Mouse (Mus musculus): ENCODE measurements at regions not wholly inside any gene's neighbourhood (a gene's known extent, or its start where the extent isn't known, plus 50 kb on each side); places are given as distances from the start of the nearest gene placed in this dataset.

DNA sequence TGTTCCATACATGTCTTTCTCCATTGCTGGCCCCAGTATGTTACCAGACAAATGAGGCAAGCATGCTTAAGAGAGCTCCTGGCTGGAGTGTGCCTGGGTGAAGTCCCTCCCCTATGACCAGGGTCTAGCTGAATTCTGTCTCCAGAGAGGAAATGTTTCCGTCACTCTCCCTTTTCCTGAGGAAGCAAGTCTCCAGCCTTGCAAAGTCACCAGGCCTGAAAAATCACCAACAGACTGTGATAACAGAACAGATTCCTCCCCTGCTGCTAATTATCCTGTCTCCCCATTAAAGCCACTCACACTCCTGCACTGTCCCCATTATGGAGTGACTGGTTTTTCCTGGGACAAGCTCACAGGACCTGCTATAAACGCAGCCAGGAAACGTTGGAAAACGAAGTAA is 303.2 kb upstream of the Jag1 start:
- no peak for DNase-seq (ENCODE audit: low spot score)

DNA sequence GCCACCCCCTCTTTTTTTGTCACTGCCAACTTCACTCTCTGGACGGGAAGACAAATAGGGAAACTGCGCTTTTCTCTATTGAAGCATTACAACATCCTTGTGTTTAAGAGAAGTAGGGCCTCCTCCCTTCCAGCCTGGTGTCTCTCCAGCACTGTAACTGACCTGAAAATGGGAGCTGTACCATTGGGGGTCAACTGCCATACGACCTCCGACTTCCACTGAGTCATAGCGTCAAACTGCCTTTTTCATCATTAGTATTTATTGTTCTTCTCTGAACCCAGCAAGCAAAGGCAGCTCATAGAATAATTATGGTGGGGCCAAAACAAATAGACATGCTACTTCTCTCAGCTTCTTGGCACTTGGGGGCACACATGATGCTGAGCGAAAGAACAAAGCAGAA is 301.2 kb upstream of the Jag1 start:
- DNase-seq (ENCODE audit: low spot score) = no peak

DNA sequence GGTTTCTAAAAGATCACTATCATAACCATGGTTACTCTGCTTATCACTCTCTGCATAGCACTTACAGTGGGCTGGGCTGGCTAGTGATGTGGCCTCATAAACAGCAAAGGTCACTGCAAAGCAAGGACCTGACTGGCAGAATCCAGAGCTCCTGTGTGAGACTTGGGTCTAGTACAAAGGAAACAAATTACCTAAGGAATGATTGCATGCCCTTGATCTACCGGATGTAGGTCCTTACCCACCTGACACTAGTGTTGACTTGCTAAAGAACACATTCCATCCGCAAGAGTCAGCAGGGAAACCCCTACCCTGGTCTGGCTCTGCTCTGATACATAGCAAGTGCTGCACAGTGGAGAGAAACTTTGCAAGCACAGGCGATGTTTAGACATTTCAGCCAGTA is 297.0 kb upstream of the Jag1 start:
- no peak for DNase-seq (ENCODE audit: low spot score)

DNA sequence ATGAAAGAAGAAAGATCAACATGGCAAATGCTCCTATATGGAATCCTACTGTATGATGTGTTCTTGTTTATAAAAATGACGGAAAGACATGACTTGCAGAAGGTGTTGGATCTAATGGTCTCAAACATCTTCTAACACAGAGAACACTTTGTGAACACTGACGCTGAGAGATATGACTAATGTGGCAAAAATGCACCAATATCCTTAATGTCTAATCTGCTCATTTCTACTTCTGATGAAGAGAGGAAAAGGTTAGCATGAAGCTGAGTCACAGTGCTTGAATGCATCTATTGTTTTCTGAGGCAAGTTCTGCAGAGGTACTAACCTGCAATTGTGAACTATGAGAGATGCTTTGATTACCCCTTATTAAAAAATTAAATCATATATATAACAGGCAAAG is 293.2 kb upstream of the Jag1 start:
- DNase-seq (ENCODE audit: low spot score) = no peak

DNA sequence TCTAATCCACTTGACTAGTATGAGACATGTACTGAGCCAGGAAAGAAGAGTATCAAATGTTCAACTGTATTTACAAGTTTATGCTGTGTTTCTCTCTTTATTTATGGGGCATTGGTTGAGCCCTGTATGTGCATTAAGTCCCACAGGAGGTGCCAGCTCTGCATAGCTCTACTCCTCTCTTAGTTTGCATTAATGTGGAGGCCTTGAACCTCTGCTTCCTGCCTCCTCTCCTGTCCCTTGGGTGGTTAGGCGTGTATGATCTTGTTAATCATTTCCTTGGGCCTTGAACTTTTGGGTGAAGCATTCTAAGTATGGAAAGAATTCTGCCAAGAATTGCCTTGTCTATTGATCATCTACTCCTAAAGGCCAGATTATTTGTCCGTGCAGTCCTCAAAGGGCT is 291.9 kb upstream of the Jag1 start:
- no peak for DNase-seq (ENCODE audit: low spot score)

DNA sequence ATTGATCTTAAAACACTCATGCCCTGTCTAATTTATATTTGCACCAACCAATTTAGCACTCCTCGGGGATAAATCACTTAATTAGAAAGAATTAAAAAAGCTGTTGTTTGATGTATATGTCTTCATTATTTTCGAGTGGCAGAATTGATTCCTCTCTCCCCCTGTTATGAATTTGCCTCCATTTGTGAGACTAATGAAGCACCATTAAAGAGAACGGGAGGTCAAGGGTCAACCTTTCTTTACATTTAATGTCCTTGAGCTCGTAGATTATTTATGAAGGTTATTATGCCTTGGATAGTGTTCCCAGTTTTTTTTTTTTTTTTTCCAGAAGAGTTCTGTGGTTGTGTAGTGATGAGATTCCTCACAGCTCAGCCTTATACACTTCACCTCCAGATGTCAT is 277.0 kb upstream of the Jag1 start:
- peak; percentile 55 for DNase-seq (ENCODE audit: low spot score)

DNA sequence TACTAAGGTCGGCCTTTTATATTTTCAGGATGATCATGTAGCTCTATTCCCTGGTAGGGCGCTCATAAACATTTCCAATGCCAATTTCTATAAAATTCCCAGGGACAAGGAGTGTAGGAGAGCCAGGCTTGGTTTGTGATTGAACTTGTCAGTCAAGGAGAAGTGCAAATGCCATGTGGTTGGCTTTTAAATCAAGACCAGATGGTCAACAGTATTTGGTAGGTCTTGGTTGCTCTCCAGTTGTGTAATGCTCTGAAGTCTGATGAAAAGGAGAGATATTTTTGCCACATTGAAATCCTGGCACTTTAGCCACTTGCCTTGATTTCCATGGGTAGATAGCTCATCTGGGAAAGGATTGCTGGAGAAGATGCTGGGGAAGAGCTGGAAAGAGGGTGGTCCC is 263.4 kb upstream of the Jag1 start:
- no peak for DNase-seq (ENCODE audit: low spot score)

DNA sequence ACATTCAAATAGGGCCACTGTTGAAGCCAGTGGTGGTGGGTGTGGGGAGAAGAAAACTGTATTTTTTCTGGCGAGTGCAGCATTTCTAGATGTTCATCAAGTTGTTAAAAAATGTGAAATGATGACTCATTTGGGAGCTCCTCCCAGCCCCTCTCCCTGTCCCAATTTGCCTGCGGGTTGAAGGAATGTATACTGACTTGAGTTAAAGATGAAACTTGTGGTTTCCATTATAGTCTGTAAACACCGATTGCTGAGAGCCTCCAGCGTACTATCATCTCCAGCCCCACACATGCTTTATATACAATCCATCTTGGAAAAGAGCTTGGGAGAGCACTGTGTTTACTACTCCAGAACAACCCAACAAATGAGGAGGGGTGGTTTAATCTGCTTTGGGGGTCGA is 258.9 kb upstream of the Jag1 start:
- DNase-seq (ENCODE audit: low spot score) = no peak

DNA sequence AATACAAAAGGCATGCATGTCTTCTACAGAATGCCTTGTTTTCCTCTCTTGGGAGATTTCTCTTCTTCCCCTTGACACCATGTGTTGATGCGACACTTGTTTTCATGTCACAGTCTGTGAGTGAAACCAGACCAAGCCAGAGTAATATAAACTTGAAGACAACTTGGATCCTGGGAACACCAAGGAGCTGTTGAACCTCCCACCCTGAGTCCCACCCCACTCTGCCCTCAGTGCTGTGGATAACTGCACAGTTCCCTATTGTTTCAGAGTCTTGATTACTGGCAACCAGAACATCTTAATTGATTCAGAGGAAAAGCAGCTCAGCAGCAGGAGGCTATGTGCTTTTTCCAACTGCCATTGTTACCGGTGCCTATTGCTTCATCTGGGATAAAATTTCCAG is 254.6 kb upstream of the Jag1 start:
- DNase-seq (ENCODE audit: low spot score) = no peak

DNA sequence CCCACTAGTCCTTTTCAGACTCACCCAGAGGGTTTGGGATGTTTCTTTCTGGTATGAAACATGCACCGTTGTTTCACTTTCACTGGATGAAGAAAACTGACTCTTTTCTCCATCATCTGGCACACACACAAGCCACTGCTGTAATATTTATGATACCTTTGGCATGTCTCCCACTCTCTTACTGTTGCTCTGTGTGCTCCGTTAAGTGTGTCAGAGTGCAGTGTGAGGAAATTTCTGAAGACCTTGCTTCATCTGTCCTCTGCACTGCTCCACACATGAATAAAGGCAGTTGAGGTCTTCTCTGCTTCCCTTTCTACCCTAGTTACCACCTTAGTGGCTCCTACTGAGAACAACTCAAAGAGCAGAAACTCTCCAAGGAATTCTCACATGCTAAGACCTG is 246.6 kb upstream of the Jag1 start:
- no peak for DNase-seq (ENCODE audit: low spot score)

DNA sequence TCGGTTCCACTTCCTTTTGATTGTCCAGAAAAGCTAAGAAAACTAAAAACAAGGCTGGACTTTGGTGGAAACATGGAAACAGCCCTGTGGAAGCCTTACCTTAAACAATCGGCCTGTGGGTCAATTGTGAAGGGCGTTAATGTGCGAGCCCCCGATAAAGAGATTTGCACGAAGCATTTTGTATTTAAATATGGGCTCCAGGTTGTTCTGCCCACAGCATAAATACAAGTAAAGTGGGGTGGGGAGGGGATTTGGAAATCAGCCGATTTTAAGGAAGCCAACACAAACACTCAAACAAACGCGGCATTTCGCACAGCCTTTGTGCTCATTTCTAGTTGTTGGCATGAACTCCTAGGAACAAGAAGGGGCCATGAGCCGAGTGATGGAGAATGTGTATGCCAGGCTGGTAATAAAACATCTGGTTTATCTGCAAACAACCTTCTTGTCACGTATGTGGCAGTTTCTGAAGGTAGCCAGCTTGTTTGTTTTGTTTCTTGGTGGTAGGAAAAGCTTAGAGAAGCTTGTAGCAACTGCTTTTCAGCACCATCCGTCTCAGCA is 240.8 kb upstream of the Jag1 start:
- no peak for DNase-seq (ENCODE audit: low spot score)

DNA sequence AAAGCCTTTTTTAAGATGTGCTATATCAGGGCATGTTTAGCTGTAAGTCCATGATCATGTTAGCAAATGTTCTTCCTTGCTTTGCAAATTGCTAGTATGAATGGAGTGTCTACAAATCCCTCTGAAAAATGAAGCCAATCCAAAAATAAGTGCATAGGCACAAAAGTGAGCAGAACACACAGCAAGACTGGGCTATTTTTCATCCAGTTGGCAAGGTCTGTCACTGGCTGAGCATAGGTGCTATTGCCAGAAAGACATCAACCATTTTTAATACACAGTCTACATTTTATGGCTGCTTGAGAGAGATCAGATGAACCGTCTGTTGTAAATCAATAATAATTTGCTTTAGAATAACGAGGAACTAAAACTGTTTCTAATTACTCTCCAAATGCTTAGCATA is 227.3 kb upstream of the Jag1 start:
- no peak for DNase-seq (ENCODE audit: low spot score)

DNA sequence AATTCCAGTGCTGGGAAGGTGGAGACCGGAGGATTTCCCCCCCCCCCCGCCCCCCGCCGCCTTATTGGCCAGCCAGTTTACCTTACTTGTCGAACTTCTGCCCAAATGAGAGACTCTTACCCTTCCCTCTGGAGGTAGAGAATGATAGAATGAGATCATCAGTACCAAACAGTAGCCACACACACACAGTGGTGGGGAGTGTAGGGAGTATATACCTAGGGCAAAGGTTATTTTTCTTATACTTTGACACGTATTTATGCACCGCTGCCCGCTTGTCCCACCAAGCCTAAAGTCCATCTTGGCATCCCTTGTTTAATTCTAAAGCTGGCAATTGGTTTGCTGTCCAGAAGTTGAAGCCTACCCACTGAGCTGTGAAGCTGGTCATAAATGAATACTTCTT is 213.6 kb upstream of the Jag1 start:
- DNase-seq (ENCODE audit: low spot score) = no peak

DNA sequence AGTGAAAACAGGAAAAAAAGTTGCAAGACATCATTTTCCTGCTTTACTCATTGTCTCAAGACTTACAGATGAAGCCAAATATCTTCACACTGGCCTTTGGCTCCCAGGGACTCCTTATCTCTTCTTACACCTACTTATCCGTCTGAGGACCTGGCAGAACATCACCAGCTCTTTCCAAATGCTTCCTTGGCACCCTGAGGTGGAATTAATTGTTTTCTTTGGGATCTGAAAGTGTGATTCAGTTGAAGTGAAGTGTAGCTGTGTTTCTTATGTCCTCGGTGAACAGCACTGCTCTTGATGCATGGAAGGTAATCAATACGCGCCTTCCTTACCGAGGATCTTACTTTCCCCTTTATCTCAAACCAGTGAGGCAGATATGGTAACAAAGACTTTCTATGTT is 207.0 kb upstream of the Jag1 start:
- no peak for DNase-seq (ENCODE audit: low spot score)

DNA sequence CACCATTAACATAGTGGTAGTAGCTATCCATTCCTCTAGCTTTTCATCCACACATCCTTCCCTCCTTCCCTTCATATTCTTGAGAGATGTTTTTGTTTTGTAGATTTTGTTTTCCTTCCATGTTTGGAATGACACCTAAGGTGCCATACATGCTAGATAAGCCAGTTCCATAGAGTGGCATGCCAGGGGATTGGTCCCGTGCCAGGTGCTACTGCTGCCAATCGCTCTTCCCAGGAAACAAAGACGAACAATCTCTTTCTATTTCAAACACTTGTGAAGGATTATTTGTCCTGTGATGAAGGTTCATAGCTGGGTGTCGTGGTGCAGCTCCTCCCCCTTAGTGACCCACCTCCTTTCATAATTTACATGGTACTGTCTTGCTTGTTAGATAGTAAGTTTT is 194.1 kb upstream of the Jag1 start:
- DNase-seq (ENCODE audit: low spot score) = no peak

DNA sequence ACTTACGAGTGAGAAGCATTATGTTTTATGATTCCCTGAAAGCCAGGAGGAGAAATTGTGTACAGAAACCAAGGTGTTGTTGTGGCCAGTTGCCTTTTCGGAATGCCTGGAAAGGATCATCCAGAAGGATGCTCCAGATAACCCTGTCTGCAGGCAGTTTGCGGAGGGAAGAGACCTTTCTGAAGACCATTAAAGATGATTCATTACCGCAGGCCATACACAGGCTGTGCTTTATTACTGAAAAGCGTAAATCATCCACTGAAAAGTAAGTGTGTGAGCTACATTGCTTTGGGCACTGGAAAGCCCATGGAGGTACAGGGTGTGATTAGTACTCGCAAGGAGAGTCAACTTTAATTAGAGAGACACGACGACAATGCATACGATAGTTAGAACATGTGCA is 191.7 kb upstream of the Jag1 start:
- DNase-seq (ENCODE audit: low spot score) = no peak

DNA sequence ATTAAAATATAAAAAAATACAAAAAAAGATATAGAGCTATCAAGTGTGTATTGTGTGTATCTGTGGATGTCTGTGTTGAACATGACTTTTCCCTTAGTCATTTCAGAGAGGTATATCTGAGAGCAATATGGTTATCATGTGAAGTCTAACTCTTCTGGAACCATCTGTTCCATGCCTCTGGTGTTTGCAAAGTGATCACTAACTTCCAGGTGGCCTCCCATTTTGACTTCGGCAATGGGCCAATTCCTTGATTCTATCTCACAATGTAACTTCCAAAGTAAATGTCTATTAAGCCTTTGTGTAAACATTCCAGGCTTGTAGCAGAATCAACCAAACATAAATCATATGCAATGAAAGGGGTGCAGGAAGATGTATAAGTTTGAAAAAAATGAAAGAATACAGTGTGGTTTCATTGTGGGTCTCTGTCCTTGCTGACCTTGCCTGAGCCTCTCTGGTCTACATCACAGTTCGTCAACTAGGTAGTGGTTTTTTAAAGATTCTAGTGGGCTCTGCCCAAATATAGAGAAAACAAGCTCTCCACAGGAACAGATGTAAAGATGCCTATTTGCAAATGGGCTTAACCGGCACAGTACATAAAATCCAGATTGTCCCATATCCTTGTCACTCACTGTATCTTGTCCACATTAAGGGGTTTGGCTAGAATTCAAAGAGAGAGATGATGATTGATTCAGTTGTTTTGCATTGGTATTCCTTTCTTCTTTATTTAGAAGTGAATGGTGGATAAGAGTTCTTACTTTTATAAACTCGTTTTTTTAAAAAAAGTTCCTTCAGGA is 185.2 kb upstream of the Jag1 start:
- DNase-seq (ENCODE audit: low spot score) = no peak

DNA sequence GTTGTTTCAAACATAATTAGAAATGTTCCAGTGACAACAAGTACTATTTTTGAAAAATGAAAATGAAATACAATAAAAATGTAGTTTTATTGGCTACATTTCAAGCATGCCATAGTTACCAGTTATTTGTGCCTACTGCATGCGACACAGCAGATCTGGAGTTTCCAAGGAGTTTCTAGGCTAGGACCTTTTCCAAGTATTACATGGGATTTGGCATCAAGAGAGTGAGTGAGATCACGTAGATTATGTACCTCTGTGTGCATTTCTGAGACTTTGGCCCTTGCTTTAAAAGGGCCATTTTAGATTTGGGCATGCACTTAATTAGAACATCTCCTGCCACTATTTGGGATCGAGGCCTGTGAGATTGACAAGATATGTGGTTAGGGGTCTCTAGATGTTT is 172.8 kb upstream of the Jag1 start:
- DNase-seq (ENCODE audit: low spot score) = no peak

DNA sequence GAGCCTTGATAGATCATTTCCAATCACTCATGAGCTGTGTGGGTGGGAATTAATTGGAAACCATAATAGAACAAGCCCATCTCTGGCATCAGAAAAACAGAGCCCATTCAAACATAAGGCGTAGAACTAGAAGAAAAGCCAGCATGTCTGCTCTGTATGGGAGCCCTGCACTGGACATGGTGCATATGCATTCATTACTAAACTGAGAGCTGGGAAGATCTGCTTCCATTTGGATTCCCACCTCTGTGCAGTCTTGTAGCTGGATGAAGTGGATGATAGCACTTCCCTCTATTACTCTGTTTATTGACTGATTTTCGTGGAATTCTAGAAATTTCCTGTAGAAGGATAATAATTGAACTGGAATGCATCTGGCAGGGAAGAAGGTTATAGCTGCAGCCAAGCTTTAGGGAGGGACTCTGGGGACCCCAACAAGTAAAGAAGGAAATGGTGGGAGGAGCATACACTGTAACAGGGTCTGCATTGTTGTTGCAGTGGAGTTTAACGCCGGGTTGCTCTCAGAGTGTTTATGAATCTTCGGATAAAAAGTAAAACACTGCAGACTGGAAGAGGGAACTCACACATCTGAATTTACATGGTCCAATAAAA is 155.2 kb upstream of the Jag1 start:
- no peak for DNase-seq (ENCODE audit: low spot score)

DNA sequence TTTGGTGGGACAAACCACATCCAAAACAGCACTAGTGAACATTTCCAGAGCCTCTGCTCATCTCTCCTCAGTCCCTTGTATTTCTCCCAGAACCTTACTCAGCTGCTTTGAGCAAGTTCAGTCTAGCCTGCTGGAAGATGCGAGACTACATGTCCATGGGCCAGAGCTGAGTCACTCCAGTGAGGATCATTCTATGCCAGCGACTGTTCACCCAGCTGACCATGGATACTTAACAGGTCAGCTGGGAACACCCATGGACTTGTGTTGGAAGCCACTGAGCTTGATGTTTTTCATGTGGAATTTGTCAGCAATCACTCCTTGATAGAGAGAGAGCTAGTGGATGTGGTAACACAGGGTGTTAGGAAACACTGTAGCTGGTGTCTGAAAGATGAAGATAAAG is 146.5 kb upstream of the Jag1 start:
- no peak for DNase-seq (ENCODE audit: low spot score)

DNA sequence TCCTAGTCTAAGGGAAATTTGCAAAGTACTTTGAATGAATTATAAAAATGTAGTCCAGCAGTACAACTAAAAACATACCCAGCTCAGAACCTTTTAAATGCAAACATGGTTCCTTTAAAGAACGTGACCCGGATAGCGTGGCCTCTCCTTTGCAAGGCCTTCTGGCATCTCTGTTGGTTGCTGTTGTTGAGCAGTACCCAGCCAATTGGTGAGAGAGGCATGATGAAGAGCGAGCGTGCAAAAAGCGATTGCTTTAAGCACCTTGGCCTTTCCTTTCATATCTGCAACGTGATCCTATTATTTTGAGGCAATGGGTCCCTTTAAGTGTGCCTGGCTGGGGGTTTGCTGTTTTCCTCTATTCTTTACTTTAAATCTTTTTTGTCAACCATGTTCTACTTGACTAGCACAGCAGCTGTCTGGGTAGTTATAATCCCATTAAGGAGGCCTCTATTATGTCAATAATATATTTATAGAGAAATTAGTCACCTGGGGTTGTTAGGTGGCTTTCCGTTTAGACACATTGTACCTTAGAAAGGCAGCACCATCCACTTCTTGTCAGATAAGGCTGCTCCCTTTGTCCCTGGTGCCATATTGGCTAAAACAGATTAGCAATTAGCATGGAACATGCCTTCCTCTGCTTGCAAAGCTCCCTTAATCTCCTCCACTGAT is 141.5 kb upstream of the Jag1 start:
- DNase-seq (ENCODE audit: low spot score) = no peak

DNA sequence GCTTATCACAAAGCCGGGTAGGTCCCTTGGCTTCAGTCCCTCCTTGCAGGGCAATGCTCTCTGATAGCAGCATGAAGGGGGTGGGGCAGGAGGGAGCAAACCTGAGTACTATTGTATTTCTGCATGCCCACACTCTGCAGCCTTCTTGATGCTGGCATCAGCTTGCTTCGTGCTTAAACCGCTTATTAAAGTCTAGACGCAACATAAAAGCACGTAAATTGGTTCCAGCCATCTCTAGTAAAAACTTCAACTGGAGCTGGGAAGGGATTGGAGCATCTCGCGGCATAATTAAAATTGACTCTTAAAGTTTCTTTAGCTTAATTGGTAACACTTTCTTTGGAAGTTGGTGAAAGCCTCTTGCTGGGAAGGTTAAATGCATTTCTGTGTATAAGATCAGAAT is 131.5 kb upstream of the Jag1 start:
- DNase-seq (ENCODE audit: low spot score) = no peak

DNA sequence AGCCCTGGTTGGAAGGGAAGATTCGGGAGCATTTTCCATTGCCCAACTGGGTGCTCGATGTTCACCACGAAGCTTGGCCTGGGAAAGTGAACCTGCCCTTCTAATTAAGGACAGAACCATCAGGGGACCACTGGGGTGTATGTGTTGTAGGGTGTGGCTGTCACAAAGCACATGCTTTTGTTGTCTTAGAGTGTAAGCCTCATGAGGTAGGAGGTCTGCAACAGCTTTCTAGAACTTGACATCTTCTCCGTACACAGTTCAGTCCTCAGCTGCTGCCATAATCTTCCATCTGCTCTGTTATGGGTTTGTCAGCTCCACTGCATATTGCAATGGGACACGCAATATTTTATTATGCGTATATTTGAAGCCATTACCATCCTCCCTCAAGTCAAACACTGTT is 127.9 kb upstream of the Jag1 start:
- DNase-seq (ENCODE audit: low spot score) = no peak
